Mouse (Mus musculus) kidney, adult 9 months (tissue): Measurements from ENCODE around the gene Exoc7.

ENCODE experiments used
- DNase-seq: peaks from one replicate; pipeline ENCODE4 v3.0.0; 2022

Gene Exoc7

GRCm38 (mm10) chr11:116274045-116274666 is 32.9 kb downstream of the Exoc7 start, which contains the start of gene Srp68:
TSS of gene Srp68 (minus strand) at chr11:116274217.
- peak; percentile 94 for DNase-seq

DNA sequence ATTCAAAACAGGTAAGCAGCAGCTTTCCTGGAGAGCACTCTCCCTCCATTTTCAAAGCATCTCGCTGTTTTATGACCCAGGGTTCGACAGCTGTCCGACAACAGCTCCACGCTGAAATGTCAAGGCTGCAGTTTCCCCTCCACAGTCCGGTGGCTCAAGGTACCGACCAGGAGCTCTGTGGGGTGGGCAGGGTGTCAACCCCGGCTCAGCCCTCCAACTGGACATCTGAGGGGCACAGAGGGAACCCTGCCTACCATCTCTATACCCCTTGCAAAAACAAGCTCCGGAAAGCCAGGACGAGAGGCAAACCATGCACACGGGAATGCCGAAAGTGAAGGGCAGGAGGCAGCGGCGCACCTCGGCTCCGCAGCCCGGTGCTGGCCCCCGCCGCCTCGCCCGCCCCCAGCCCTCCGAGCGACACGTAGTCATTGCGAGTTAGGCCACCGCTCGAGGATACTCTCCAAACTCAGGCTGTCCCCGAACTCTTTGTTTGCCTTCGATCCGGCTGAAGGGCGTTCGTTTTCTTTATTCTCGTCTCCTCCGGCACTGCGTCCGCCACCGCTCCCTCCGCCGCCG is 33.5 kb downstream of the Exoc7 start:
- DNase-seq: no peak

GRCm38 (mm10) chr11:116272589-116273468 is 34.2 kb downstream of the Exoc7 start:
- DNase-seq: no peak

GRCm38 (mm10) chr11:116269560-116269959 is 37.5 kb downstream of the Exoc7 start:
- no peak for DNase-seq

DNA sequence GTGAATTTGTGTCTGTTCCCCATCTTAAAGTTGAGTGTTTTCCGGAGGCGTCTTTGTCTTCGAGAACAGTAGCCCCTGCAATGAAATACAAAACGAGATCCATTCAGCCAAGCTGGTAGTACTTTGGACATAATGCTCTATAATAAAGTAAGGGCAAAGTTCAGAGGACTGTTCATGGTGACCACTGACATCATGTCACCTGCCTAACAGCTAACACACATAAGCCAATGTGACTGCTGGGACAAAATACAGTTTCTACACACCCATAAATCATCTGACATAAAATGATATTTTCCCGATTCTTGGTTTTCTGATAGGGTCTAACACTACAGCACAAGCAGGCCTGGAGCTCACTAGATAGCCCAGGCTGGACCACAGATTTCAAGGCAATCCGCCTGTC is 38.7 kb downstream of the Exoc7 start:
- DNase-seq: no peak

GRCm38 (mm10) chr11:116267637-116268036 is 39.4 kb downstream of the Exoc7 start:
- no peak for DNase-seq

GRCm38 (mm10) chr11:116265850-116266249 is 41.2 kb downstream of the Exoc7 start:
- no peak for DNase-seq

DNA sequence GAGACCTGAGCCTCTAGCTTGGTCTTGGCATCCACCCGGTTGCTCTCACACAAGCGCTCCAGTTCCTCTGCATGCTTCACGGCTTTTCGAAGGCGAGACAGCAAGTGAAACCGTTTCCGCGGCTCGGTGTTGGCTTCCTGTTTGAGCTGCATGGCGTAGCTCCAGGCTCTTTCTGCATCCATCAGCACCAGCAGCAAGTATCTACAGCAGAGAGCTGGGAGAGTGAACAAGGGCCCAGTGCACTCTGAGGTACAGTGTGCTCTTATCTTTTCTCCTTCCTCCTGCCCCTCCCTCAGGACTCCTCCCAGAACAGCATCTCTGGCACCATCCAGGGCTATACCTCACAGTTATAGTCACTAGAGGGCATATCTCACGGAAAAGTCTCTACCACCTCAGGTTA is 41.7 kb downstream of the Exoc7 start:
- DNase-seq: no peak

DNA sequence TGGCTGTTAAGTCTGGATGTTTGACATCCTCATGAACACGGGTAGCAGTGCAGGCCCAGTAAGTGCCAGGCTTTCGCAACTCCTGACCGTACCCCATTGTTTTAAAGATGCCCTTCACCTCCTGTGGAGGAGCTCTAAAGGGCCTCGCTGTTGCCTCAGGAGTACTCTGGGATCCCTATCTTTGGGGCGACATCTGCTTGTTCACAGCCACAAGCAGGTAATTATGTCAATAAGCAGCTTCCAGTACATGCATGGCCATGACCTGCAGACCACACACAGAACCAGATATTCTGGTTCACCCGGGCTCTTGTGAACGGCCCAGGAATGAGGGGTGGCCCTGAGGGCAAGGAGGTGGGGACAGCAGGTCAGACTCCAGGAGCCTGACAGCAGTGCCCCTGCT is 46.8 kb downstream of the Exoc7 start:
- DNase-seq: no peak

- no peak for DNase-seq
These were observed 47.6 kb downstream of the Exoc7 start for GRCm38 (mm10) chr11:116259461-116259860.

GRCm38 (mm10) chr11:116255982-116256675 is 50.9 kb downstream of the Exoc7 start:
- DNase-seq: no peak

- no peak for DNase-seq
These were observed 51.7 kb downstream of the Exoc7 start for GRCm38 (mm10) chr11:116255090-116255981.

- peak; percentile 80 for DNase-seq
These were observed 52.4 kb downstream of the Exoc7 start for GRCm38 (mm10) chr11:116254627-116255026.

GRCm38 (mm10) chr11:116253076-116253600 is 53.9 kb downstream of the Exoc7 start:
- DNase-seq: peak; percentile 81

- no peak for DNase-seq
These were observed 56.1 kb downstream of the Exoc7 start for GRCm38 (mm10) chr11:116250898-116251297.

DNA sequence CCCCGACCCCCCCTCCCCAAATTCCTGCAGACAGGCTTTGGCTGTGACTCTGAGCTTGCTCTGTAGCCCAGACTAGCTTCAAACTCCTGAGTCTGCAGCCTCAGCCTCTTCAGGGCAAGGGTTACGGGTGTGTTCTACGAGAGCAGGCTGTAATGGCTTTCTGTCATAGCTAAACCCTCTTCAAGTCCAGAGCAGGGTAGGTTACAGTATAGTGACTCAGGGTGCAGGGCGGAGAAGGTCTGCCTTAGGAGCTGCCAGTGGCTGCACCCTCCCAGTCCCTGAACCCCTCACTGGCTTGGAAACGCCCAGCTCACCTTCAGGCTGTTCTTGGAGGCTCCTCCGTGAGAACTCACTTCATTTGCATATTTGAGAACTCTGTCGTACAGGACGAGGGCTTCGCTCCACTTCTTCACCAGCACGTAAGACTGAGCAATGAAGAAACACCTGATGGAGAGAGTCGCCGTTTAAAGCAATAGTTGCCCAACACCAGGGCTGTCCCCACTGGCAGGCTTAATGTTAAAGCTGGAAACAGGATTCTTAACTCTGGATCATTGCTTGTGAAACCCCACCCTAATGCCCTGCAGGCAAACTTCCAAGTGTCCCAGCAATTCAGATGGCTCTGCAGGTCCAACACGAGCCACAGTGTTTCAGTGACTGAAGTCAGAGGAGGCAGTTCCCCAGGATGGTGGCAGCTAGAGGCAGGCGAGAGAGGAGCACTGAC is 59.4 kb downstream of the Exoc7 start:
- DNase-seq: peak; percentile 54

DNA sequence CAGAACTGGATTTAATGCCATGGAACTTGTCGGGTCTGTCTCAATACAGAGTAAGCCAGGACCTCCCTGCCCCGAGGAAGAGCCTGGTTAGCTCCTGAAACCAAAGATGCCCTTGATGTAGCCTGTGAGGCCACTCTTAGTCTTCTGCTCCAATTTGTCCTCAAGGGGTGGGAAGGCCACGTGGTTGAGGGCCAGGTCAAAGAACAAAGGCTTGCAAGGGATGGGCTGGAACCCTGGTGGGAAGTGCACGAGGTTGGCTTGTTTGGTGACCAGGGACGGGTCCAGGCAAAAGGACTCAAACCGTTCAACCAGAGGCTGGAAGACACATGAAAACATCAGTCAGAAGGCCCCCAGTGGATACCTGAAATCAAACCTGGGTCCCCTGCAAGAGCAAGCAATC is 61.4 kb downstream of the Exoc7 start:
- peak; percentile 86 for DNase-seq

DNA sequence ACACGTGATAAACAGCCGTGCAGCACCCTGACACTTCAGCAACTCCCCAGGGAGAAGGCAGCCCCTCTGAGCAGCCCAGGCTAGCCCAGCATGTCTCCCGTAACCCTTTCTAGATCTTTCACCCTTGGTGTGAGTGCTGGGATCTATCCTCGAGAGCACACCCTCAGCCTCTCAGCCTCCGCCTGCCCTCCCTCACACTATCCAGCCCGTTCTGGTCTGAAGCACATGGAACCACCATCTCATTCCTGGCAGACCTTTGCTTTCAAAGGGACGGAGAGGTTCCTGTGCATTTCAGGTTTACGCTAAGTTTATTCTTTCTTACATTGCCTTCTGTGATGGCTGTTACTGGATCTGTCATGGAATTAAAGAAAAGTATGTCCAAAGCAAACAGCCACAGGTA is 62.5 kb downstream of the Exoc7 start:
- DNase-seq: no peak

- peak; percentile 74 for DNase-seq
These were observed 65.2 kb downstream of the Exoc7 start for GRCm38 (mm10) chr11:116241744-116242235.

- no peak for DNase-seq
These were observed 67.2 kb downstream of the Exoc7 start for GRCm38 (mm10) chr11:116239797-116240196.
